Mouse (Mus musculus) liver, embryonic 13.5 days (tissue): Measurements from ENCODE around the gene Ugt1a2. TPM values are rescaled to one million over a fixed set of nuclear protein-coding genes. Genes with fewer than 3 reads are reported as not detected.

Experiments
- ATAC-seq: fragments of 200-750 bp; cut with Nextera tagmentation; 2 replicates; pipeline ENCODE4 v1.8.0; 2017; ENCODE audit warnings: low read depth, mild to moderate bottlenecking, moderate number of reproducible peaks, moderate library complexity
- DNase-seq: peaks from one replicate; pipeline ENCODE4 v3.0.0; 2022
- H3K27ac ChIP-seq: fragments of 300-500 bp; sonication (generic); 2 replicates; pipeline ENCODE4 v1.5.1; 2015; ENCODE audit warnings: moderate library complexity, mild to moderate bottlenecking, inconsistent platforms
- H3K27me3 ChIP-seq: fragments of 300-500 bp; sonication (generic); 2 replicates; pipeline ENCODE4 v1.6.1; 2015; ENCODE audit warnings: mild to moderate bottlenecking, inconsistent platforms
- H3K36me3 ChIP-seq: fragments of 300-500 bp; sonication (generic); 2 replicates; pipeline ENCODE4 v1.6.1; 2015; ENCODE audit warnings: mild to moderate bottlenecking, inconsistent platforms
- H3K4me1 ChIP-seq: fragments of 300-500 bp; sonication (generic); replicated peaks from 2 replicates; pipeline ENCODE4 v1.6.1; 2015; ENCODE audit warnings: inconsistent platforms
- H3K4me2 ChIP-seq: fragments of 300-500 bp; sonication (generic); 2 replicates; pipeline ENCODE4 v1.6.1; 2015; ENCODE audit warnings: inconsistent platforms, mild to moderate bottlenecking, moderate library complexity
- H3K4me3 ChIP-seq: fragments of 300-500 bp; sonication (generic); replicated peaks from 2 replicates; pipeline ENCODE4 v1.5.1; 2015; ENCODE audit warnings: mild to moderate bottlenecking, inconsistent platforms
- H3K9ac ChIP-seq: fragments of 300-500 bp; sonication (generic); 2 replicates; pipeline ENCODE4 v1.6.1; 2015; ENCODE audit warnings: mild to moderate bottlenecking, inconsistent platforms
- H3K9me3 ChIP-seq: fragments of 300-500 bp; sonication (generic); replicated peaks from 2 replicates; pipeline ENCODE4 v1.6.1; 2016; ENCODE audit warnings: inconsistent platforms
- WGBS: fragments of 180-500 bp; shearing (Covaris S2); methylation state at CpG from one replicate; pipeline ENCODE4 v1.1.7; 2015; ENCODE audit not compliant: insufficient replicate concordance; 5-methylcytosine and 5-hydroxymethylcytosine counted together
- polyA plus RNA-seq: library from polyadenylated mRNA; unstranded; fragments of >200 nt; fragmentation: Nextera tagmentation; extraction: Ambion mirVana; gene quantifications from 2 replicates; pipeline ENCODE4 v1.2.1, GENCODE M21; 2015

The Ugt1a2 gene
- polyA plus RNA-seq, 1 experiment from 2014 or later: not detected

GRCm38 (mm10) chr1:88250023-88250422 lies 49.6 kb downstream of the Ugt1a2 start:
- Histone ChIP-seq H3K27ac (no peak overlapping the region), H3K9me3 (peaks cover 74% of the 10 kb centered on the region)
- DNase-seq: no peak

GRCm38 (mm10) chr1:88253106-88253505 lies 52.7 kb downstream of the Ugt1a2 start:
- no peaks in the 10 kb centered on the region for H3K27me3 ChIP-seq
- H3K4me3 ChIP-seq: no peak overlapping the region
- no peaks in the 10 kb centered on the region for H3K36me3 ChIP-seq
- DNase-seq: no peak
- no peak overlapping the region for H3K9ac ChIP-seq
- peaks cover 73% of the 10 kb centered on the region for H3K9me3 ChIP-seq
- no peak overlapping the region for H3K4me2 ChIP-seq
- ATAC-seq: no peak
- H3K27ac ChIP-seq: no peak overlapping the region
- no peaks in the 10 kb centered on the region for H3K4me1 ChIP-seq
- 59% methylated on average over 8 of the region's 8 CpGs for WGBS

More at GRCm38 (mm10) chr1:88250023-88250422, 49.6 kb downstream of the Ugt1a2 start:
- whole genome bisulfite sequencing: 57% methylated on average over 5 of the region's 5 CpGs
- H3K4me1 ChIP-seq: no peaks in the 10 kb centered on the region
- ATAC-seq: no peak
- H3K27me3 ChIP-seq: no peaks in the 10 kb centered on the region
- no peak overlapping the region for H3K9ac ChIP-seq
- H3K4me2 ChIP-seq: no peak overlapping the region
- no peak overlapping the region for H3K4me3 ChIP-seq
- H3K36me3 ChIP-seq: no peaks in the 10 kb centered on the region

GRCm38 (mm10) chr1:88253540-88253939 lies 53.1 kb downstream of the Ugt1a2 start:
- peaks cover 70% of the 10 kb centered on the region for H3K9me3 ChIP-seq
- peak; percentile 11; the same call in 1 of the 2 replicates for ATAC-seq

GRCm38 (mm10) chr1:88254793-88255465 lies 54.5 kb downstream of the Ugt1a2 start:
- WGBS: 68% methylated on average over 12 of the region's 12 CpGs
- H3K27me3 ChIP-seq: no peaks in the 10 kb centered on the region
- ATAC-seq: 0 out of 2 replicates have a peak, but pooled peaks have one; percentile 6
- H3K4me1 ChIP-seq: peaks cover 9% of the 10 kb centered on the region
- H3K4me3 ChIP-seq: no peak overlapping the region
- DNase-seq: no peak
- peaks cover 59% of the 10 kb centered on the region for H3K9me3 ChIP-seq
- peaks cover 5% of the 10 kb centered on the region for H3K36me3 ChIP-seq
- no peak overlapping the region for H3K27ac ChIP-seq
- H3K4me2 ChIP-seq: no peak overlapping the region
- H3K9ac ChIP-seq: no peak overlapping the region

More at GRCm38 (mm10) chr1:88253540-88253939, 53.1 kb downstream of the Ugt1a2 start:
- H3K36me3 ChIP-seq: no peaks in the 10 kb centered on the region
- H3K4me1 ChIP-seq: no peaks in the 10 kb centered on the region
- no peak overlapping the region for H3K9ac ChIP-seq
- no peak overlapping the region for H3K4me2 ChIP-seq
- H3K4me3 ChIP-seq: no peak overlapping the region
- H3K27me3 ChIP-seq: no peaks in the 10 kb centered on the region
- DNase-seq: no peak
- no peak overlapping the region for H3K27ac ChIP-seq
- 57% methylated on average over 6 of the region's 6 CpGs for WGBS

- H3K27me3 ChIP-seq: no peaks in the 10 kb centered on the region
- peaks cover 53% of the 10 kb centered on the region for H3K9me3 ChIP-seq
- peaks cover 10% of the 10 kb centered on the region for H3K36me3 ChIP-seq
- H3K27ac ChIP-seq: no peak overlapping the region
- no peak overlapping the region for H3K4me2 ChIP-seq
- 45% methylated on average over 2 of the region's 2 CpGs for WGBS
- H3K9ac ChIP-seq: no peak overlapping the region
- H3K4me3 ChIP-seq: no peak overlapping the region
- ATAC-seq: no peak
- H3K4me1 ChIP-seq: peaks cover 15% of the 10 kb centered on the region
- DNase-seq: no peak
These were observed 55.1 kb downstream of the Ugt1a2 start for GRCm38 (mm10) chr1:88255466-88255857.

GRCm38 (mm10) chr1:88255989-88256754 lies 55.8 kb downstream of the Ugt1a2 start:
- Histone ChIP-seq H3K4me1 (peaks cover 22% of the 10 kb centered on the region), H3K9ac (no peak overlapping the region), H3K4me2 (no peak overlapping the region), H3K4me3 (no peak overlapping the region), H3K27ac (no peak overlapping the region), H3K36me3 (peaks cover 17% of the 10 kb centered on the region), H3K27me3 (no peaks in the 10 kb centered on the region), H3K9me3 (peaks cover 47% of the 10 kb centered on the region)
- DNase-seq: no peak
- 62% methylated on average over 13 of the region's 13 CpGs for WGBS
- no peak for ATAC-seq

DNA sequence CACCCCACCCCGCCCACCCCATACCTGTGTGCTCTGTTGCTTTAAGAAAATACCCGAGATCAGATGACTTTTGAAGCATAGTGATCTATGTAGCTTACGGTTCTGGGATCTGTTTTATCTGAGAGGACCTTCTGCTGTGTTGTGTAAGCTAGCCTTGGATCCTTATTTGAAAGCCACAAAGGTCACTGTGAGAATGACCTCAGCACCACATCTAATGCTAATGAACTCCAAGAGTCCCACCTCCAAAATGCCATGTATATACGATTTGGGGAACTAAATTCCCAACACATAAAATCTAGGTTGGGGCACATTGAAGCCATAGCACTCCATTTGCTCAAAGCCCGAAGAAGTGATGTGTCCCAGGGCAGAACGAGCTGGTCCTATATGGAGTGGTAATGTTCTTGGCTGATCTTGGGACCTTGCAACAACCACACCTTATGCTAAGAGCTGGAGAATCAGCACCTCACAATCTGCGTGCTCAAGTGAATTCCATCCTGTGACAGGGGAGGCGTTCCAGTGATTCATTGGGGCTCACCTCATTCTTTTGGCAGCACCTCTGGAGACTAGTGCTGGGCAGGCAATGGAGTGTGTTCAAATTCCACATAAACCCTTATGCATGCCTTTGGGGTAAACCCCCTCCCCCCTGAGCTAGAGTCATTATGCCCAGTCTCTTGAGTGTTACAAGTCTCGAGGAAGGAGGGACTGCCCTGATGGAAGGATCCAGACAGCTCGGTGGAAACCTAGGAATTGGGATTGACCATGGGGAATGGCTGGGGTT lies 56.7 kb downstream of the Ugt1a2 start:
- no peak overlapping the region for H3K27ac ChIP-seq
- H3K36me3 ChIP-seq: peaks cover 26% of the 10 kb centered on the region
- H3K4me3 ChIP-seq: no peak overlapping the region
- ATAC-seq: no peak
- DNase-seq: no peak
- H3K27me3 ChIP-seq: no peaks in the 10 kb centered on the region
- 60% methylated on average over 10 of the region's 10 CpGs for WGBS
- H3K4me2 ChIP-seq: no peak overlapping the region
- H3K9ac ChIP-seq: no peak overlapping the region
- peaks cover 45% of the 10 kb centered on the region for H3K9me3 ChIP-seq
- H3K4me1 ChIP-seq: peaks cover 30% of the 10 kb centered on the region

GRCm38 (mm10) chr1:88257681-88258080 lies 57.3 kb downstream of the Ugt1a2 start:
- Histone ChIP-seq H3K9me3 (peaks cover 39% of the 10 kb centered on the region), H3K4me1 (peaks cover 36% of the 10 kb centered on the region), H3K27ac (no peak overlapping the region), H3K9ac (no peak overlapping the region), H3K4me2 (no peak overlapping the region), H3K4me3 (no peak overlapping the region), H3K27me3 (no peaks in the 10 kb centered on the region), H3K36me3 (peaks cover 32% of the 10 kb centered on the region)
- ATAC-seq (no peak), DNase-seq (no peak)
- WGBS: 68% methylated on average over 6 of the region's 6 CpGs

DNA sequence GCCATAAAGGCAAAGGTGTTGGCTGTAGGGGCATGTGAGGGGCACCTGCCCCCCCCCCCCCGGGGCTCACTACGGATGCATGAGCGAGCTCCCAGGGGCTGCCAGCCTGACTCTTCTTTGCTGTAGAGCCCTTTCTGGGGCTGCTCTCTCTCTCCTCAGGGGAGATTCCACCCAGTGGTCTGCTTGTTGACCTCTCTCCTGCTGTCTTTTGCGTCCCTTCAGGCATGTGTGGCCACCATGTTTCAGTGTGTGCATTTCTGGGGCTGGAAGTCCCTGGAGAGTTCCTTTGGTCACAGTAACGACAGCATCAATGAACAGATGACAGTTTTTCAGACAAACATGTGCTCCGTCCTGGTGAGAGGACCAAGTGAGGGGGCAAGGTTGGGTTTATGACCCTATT lies 58.0 kb downstream of the Ugt1a2 start:
- H3K4me1 ChIP-seq: peaks cover 39% of the 10 kb centered on the region
- no peak overlapping the region for H3K4me3 ChIP-seq
- ATAC-seq (no peak), DNase-seq (no peak)
- H3K9me3 ChIP-seq: peaks cover 36% of the 10 kb centered on the region
- no peak overlapping the region for H3K9ac ChIP-seq
- 57% methylated on average over 6 of the region's 6 CpGs for WGBS
- no peak overlapping the region for H3K4me2 ChIP-seq
- peaks cover 39% of the 10 kb centered on the region for H3K36me3 ChIP-seq
- H3K27ac ChIP-seq: no peak overlapping the region
- no peaks in the 10 kb centered on the region for H3K27me3 ChIP-seq

DNA sequence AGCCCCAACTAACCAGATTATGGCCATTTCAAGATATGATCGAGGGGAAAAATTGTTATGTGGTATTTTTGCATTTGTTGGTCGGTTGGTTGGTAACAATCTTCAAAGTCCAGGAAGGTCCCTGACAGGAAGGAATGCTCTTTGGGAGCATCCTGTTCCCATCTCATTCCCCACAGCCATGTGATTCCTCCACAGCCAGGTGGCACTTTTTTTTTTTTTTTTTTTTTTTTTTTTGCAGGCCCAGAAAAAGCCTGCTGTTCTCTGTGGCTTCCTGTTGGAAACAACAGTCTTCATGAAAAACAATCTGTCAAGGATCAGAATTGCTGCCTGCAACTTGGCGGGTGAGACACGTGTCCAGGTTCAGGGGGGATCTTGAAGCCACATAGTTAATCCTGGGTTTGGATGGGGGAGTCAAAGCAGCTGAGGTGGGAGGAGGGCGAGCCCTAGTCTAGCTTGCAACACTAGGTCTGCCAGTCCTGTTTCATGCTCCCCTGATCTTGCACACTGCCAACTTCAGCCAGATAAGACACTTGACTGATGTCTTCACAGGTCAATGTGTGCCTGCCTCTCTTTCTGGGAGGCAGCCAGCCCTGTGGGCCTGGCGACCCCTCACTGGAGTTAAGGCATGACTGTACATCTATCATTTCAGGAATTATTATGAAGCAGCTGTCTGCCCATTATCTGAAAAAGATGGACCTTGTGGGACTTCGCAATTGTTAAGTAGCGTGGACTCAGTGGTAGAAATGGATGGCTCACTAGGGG lies 58.7 kb downstream of the Ugt1a2 start:
- H3K9ac ChIP-seq: no peak overlapping the region
- H3K27ac ChIP-seq: no peak overlapping the region
- H3K27me3 ChIP-seq: no peaks in the 10 kb centered on the region
- peaks cover 46% of the 10 kb centered on the region for H3K36me3 ChIP-seq
- H3K4me1 ChIP-seq: peaks cover 39% of the 10 kb centered on the region
- no peak overlapping the region for H3K4me3 ChIP-seq
- DNase-seq: no peak
- 52% methylated on average over 8 of the region's 8 CpGs for WGBS
- peak; percentile 4; the same call in 1 of the 2 replicates for ATAC-seq
- H3K9me3 ChIP-seq: peaks cover 36% of the 10 kb centered on the region
- H3K4me2 ChIP-seq: no peak overlapping the region
